9 mouse cellular contexts compared by ENCODE assay signal in genomic region chr7:114007565-114007964, GRCm38 (mm10).
DNase-seq lines count a peak whose midpoint lies in the region; ATAC-seq lines count a peak whose summit lies in the region.
"Had no signal": no experiment of that assay in that cellular context is flagged by ENCODE, and none has a peak within 500 bp of the region (broad histone marks: within the 10 kb centered on the region; RNA-seq: fewer than 3 reads in every experiment).

No protein-coding gene starts in this region.

- no peak overlapping the region for H3K4me3 ChIP-seq in limb, embryonic 11.5 days (ENCODE audit: low read depth, low read length)
- H3K4me3 ChIP-seq: stomach, embryonic 15.5 days had no signal

- 70% methylated on average over 5 of the region's 5 CpGs for WGBS in limb, embryonic 11.5 days

- no peaks in the 10 kb centered on the region for H3K9me3 ChIP-seq in limb, embryonic 11.5 days (ENCODE audit: control insufficient read depth, low read length)
- H3K9me3 ChIP-seq: stomach, embryonic 15.5 days had no signal

- H3K27ac ChIP-seq in limb, embryonic 11.5 days (replicated peaks; ENCODE audit: low read depth, low read length), result no peak overlapping the region
- H3K27ac ChIP-seq: stomach, embryonic 15.5 days had no signal

- intact Hi-C loops in left cerebral cortex, postnatal 4 days (cut with DNase I), result no loop called here
- intact Hi-C loops in left cerebral cortex, postnatal 36 days (cut with DNase I), result no loop called here
- intact Hi-C loops in gastrocnemius, postnatal 14 days (cut with DNase I; ENCODE audit: low total_unique reads), result no loop called here

- H3K27me3 ChIP-seq in limb, embryonic 11.5 days (ENCODE audit: control insufficient read depth, insufficient read depth, low read length), result no peaks in the 10 kb centered on the region
- H3K27me3 ChIP-seq: stomach, embryonic 15.5 days had no signal

- no peak for ATAC-seq in limb, embryonic 11.5 days (ENCODE audit: insufficient number of reproducible peaks, low FRiP score, low TSS enrichment, low read depth)

- peak; percentile 19 to 73 for DNase-seq in adrenal gland, adult (ENCODE audit: inconsistent age in 2 of 2, low spot score in 1 of 2)
- DNase-seq in adrenal gland, adult 8-10 months, result no peak
- DNase-seq in left cerebral cortex, postnatal 4 days, result peak; percentile 38
- no peak for DNase-seq in left cerebral cortex, postnatal 36 days (ENCODE audit: low spot score in 2 of 2)
- DNase-seq in brain, adult 2 months (ENCODE audit: low read depth, low spot score), result peak; percentile 25
- DNase-seq in limb, embryonic 11.5 days (ENCODE audit: low spot score), result peak; percentile 47
- no peak for DNase-seq in layer of hippocampus, adult 11-12 months (ENCODE audit: low spot score)
- DNase-seq in gastrocnemius, postnatal 14 days, result no peak

- H3K4me2 ChIP-seq in limb, embryonic 11.5 days (ENCODE audit: low read depth, severe bottlenecking), result no peak overlapping the region
- H3K4me2 ChIP-seq: stomach, embryonic 15.5 days had no signal

- H3K9ac ChIP-seq in limb, embryonic 11.5 days (ENCODE audit: low read length), result no peak overlapping the region
- H3K9ac ChIP-seq: stomach, embryonic 15.5 days had no signal

- no peaks in the 10 kb centered on the region for H3K36me3 ChIP-seq in limb, embryonic 11.5 days (ENCODE audit: control insufficient read depth, insufficient read depth, low read length)
- H3K36me3 ChIP-seq: stomach, embryonic 15.5 days had no signal

- no peaks in the 10 kb centered on the region for H3K4me1 ChIP-seq in limb, embryonic 11.5 days (ENCODE audit: control insufficient read depth, insufficient read depth, low read length)
- H3K4me1 ChIP-seq: stomach, embryonic 15.5 days had no signal

Comparison
In these comparisons a context has a peak if more than half of its experiments do, and no peak if none do; other contexts are left out.
1. DNase-seq: peak in adrenal gland, adult (2 of 2), left cerebral cortex, postnatal 4 days (single experiment), brain, adult 2 months (single experiment) and limb, embryonic 11.5 days (single experiment); none in adrenal gland, adult 8-10 months (single experiment), left cerebral cortex, postnatal 36 days (0 of 2), layer of hippocampus, adult 11-12 months (single experiment) and gastrocnemius, postnatal 14 days (single experiment).